24 mouse cellular contexts compared by ENCODE assay signal in the genomic region with DNA sequence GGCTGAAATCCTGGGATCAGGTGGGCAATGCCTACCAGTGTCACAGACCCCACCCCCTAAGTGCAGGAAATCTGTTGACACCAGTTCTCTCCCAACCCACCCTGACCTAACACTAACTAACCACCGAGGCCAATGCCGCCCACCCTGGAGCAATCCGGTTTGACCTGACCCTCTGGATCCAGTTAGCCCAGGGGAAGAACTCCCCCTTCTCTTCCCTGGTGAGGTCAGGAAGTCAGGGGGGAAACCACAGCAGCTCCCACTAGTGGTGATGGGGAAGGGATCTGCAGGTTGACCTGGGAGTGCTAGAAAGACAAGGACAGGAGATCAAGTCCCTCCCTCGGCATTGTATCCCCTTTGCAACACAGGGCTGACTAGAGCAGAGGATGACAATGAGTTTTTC. TPM values are rescaled to one million over a fixed set of nuclear protein-coding genes. Genes with fewer than 3 reads are reported as not detected.
DNase-seq lines count a peak whose midpoint lies in the region; ATAC-seq and TF ChIP-seq lines count a peak whose summit lies in the region.
"Had no signal": no experiment of that assay in that cellular context is flagged by ENCODE, and none has a peak within 500 bp of the region (broad histone marks: within the 10 kb centered on the region; RNA-seq: fewer than 3 reads in every experiment).

No protein-coding gene starts in this region.

- H3K27me3 ChIP-seq in forebrain, embryonic 11.5 days (ENCODE audit: control insufficient read depth, insufficient read depth, low read length) = 0 out of 2 replicates have a peak, but pooled peaks cover 2% of the 10 kb centered on the region
- H3K27me3 ChIP-seq in forebrain, embryonic 12.5 days = peaks cover 49% of the 10 kb centered on the region
- H3K27me3 ChIP-seq in kidney, adult 2 months (replicated peaks; ENCODE audit: control insufficient read depth, insufficient read depth, low read length) = no peaks in the 10 kb centered on the region
- peaks cover 33% of the 10 kb centered on the region for H3K27me3 ChIP-seq in kidney, embryonic 15.5 days
- 0 out of 2 replicates have a peak, but pooled peaks cover 6% of the 10 kb centered on the region for H3K27me3 ChIP-seq in midbrain, postnatal 0 days (ENCODE audit: insufficient read depth, low read length)
- no peaks in the 10 kb centered on the region; the same call in 1 of the 2 replicates for H3K27me3 ChIP-seq in midbrain, embryonic 14.5 days (ENCODE audit: control insufficient read depth, insufficient read depth, low read length)
- H3K27me3 ChIP-seq in stomach, postnatal 0 days (ENCODE audit: control insufficient read depth, insufficient read depth, low read length) = no peaks in the 10 kb centered on the region

- peak; percentile 48 for DNase-seq in forebrain, embryonic 11.5 days (ENCODE audit: low spot score)
- DNase-seq in kidney, adult 2 months = no peak
- DNase-seq in midbrain, postnatal 0 days (ENCODE audit: low spot score) = no peak
- DNase-seq in midbrain, embryonic 14.5 days = no peak
- no peak for DNase-seq in stomach, postnatal 0 days (ENCODE audit: low spot score)
- no peak for DNase-seq in adipocyte (ENCODE audit: low spot score)
- DNase-seq: adrenal gland, postnatal 36 days; cerebellum, adult 11-12 months; gastrocnemius, postnatal 25 days; spleen, adult 18-20 months; thymus, adult 2 months had no signal

- H3K27ac ChIP-seq in forebrain, embryonic 11.5 days (ENCODE audit: low read depth, low read length) = no peak overlapping the region
- H3K27ac ChIP-seq in forebrain, embryonic 12.5 days = no peak overlapping the region
- H3K27ac ChIP-seq in kidney, adult 2 months (ENCODE audit: insufficient read depth, low read depth, low read length) = no peak overlapping the region
- no peak overlapping the region for H3K27ac ChIP-seq in kidney, embryonic 15.5 days
- H3K27ac ChIP-seq in midbrain, postnatal 0 days (ENCODE audit: low read depth, low read length) = no peak overlapping the region
- H3K27ac ChIP-seq in midbrain, embryonic 14.5 days (replicated peaks; ENCODE audit: low read depth, low read length) = no peak overlapping the region
- H3K27ac ChIP-seq in stomach, postnatal 0 days (replicated peaks) = no peak overlapping the region
- H3K27ac ChIP-seq: hindbrain, embryonic 13.5 days; limb, embryonic 13.5 days; liver, embryonic 14.5 days; neural tube, embryonic 13.5 days had no signal

- no peaks in the 10 kb centered on the region for H3K36me3 ChIP-seq in forebrain, embryonic 11.5 days (ENCODE audit: control insufficient read depth, insufficient read depth, low read length)
- no peaks in the 10 kb centered on the region for H3K36me3 ChIP-seq in forebrain, embryonic 12.5 days (replicated peaks)
- no peaks in the 10 kb centered on the region for H3K36me3 ChIP-seq in kidney, adult 2 months (ENCODE audit: control insufficient read depth, insufficient read depth, low read length)
- H3K36me3 ChIP-seq in kidney, embryonic 15.5 days = no peaks in the 10 kb centered on the region
- no peaks in the 10 kb centered on the region for H3K36me3 ChIP-seq in midbrain, postnatal 0 days (ENCODE audit: insufficient read depth, low read length)
- H3K36me3 ChIP-seq in midbrain, embryonic 14.5 days (ENCODE audit: control insufficient read depth, insufficient read depth, low read length) = no peaks in the 10 kb centered on the region
- H3K36me3 ChIP-seq in stomach, postnatal 0 days (ENCODE audit: control insufficient read depth, insufficient read depth, low read length) = no peaks in the 10 kb centered on the region
- H3K36me3 ChIP-seq: hindbrain, embryonic 13.5 days; limb, embryonic 13.5 days; neural tube, embryonic 13.5 days had no signal

- H3K9ac ChIP-seq in forebrain, embryonic 11.5 days (ENCODE audit: low read length) = no peak overlapping the region
- no peak overlapping the region for H3K9ac ChIP-seq in forebrain, embryonic 12.5 days
- no peak overlapping the region for H3K9ac ChIP-seq in kidney, embryonic 15.5 days
- H3K9ac ChIP-seq in midbrain, postnatal 0 days (replicated peaks; ENCODE audit: low read length, poor library complexity, severe bottlenecking) = no peak overlapping the region
- no peak overlapping the region for H3K9ac ChIP-seq in midbrain, embryonic 14.5 days (replicated peaks; ENCODE audit: low read length)
- no peak overlapping the region for H3K9ac ChIP-seq in stomach, postnatal 0 days (ENCODE audit: low read length)
- H3K9ac ChIP-seq: hindbrain, embryonic 13.5 days; limb, embryonic 13.5 days; liver, embryonic 14.5 days; neural tube, embryonic 13.5 days had no signal

- H3K4me2 ChIP-seq in forebrain, embryonic 11.5 days (ENCODE audit: low read depth, low read length, severe bottlenecking) = no peak overlapping the region
- H3K4me2 ChIP-seq in forebrain, embryonic 12.5 days = no peak overlapping the region
- H3K4me2 ChIP-seq in kidney, embryonic 15.5 days = no peak overlapping the region
- H3K4me2 ChIP-seq in midbrain, postnatal 0 days (ENCODE audit: low read depth, low read length, poor library complexity, severe bottlenecking) = no peak overlapping the region
- H3K4me2 ChIP-seq in midbrain, embryonic 14.5 days (ENCODE audit: low read length) = no peak overlapping the region
- H3K4me2 ChIP-seq in stomach, postnatal 0 days (replicated peaks; ENCODE audit: low read depth) = no peak overlapping the region
- H3K4me2 ChIP-seq: heart, embryonic 11.5 days; hindbrain, embryonic 13.5 days; limb, embryonic 13.5 days; neural tube, embryonic 13.5 days had no signal

- no peaks in the 10 kb centered on the region for H3K9me3 ChIP-seq in forebrain, embryonic 11.5 days (ENCODE audit: control insufficient read depth, low read length)
- no peaks in the 10 kb centered on the region for H3K9me3 ChIP-seq in forebrain, embryonic 12.5 days
- no peaks in the 10 kb centered on the region for H3K9me3 ChIP-seq in kidney, embryonic 15.5 days (replicated peaks)
- no peaks in the 10 kb centered on the region for H3K9me3 ChIP-seq in midbrain, postnatal 0 days (ENCODE audit: low read length)
- H3K9me3 ChIP-seq in midbrain, embryonic 14.5 days (ENCODE audit: control insufficient read depth, low read length) = no peaks in the 10 kb centered on the region
- no peaks in the 10 kb centered on the region for H3K9me3 ChIP-seq in stomach, postnatal 0 days (ENCODE audit: control insufficient read depth, low read length)
- H3K9me3 ChIP-seq: hindbrain, embryonic 13.5 days; limb, embryonic 13.5 days; neural tube, embryonic 13.5 days had no signal

- no peak for TF ChIP-seq POLR2A in kidney, adult 2 months (IDR thresholded peaks at IDR 0.05; ENCODE audit: low read depth, low read length)

- no peak overlapping the region for H3K4me3 ChIP-seq in forebrain, embryonic 11.5 days (ENCODE audit: low read depth, low read length)
- no peak overlapping the region for H3K4me3 ChIP-seq in forebrain, embryonic 12.5 days (replicated peaks)
- H3K4me3 ChIP-seq in kidney, adult 2 months (ENCODE audit: insufficient read depth, low read depth, low read length) = no peak overlapping the region
- no peak overlapping the region for H3K4me3 ChIP-seq in kidney, embryonic 15.5 days (replicated peaks)
- no peak overlapping the region for H3K4me3 ChIP-seq in midbrain, postnatal 0 days (ENCODE audit: low read depth, low read length)
- no peak overlapping the region for H3K4me3 ChIP-seq in midbrain, embryonic 14.5 days (replicated peaks; ENCODE audit: low read depth, low read length)
- no peak overlapping the region for H3K4me3 ChIP-seq in stomach, postnatal 0 days (ENCODE audit: low read depth, low read length)
- H3K4me3 ChIP-seq: hindbrain, embryonic 13.5 days; limb, embryonic 13.5 days; neural tube, embryonic 13.5 days had no signal

- no peaks in the 10 kb centered on the region for H3K4me1 ChIP-seq in forebrain, embryonic 11.5 days (replicated peaks; ENCODE audit: control insufficient read depth, insufficient read depth, low read length)
- H3K4me1 ChIP-seq in forebrain, embryonic 12.5 days = 0 out of 2 replicates have a peak, but pooled peaks cover 2% of the 10 kb centered on the region
- H3K4me1 ChIP-seq in kidney, adult 2 months (ENCODE audit: control insufficient read depth, insufficient read depth, low read length) = no peaks in the 10 kb centered on the region
- peaks cover 3% of the 10 kb centered on the region; the same call in 1 of the 2 replicates for H3K4me1 ChIP-seq in kidney, embryonic 15.5 days
- no peaks in the 10 kb centered on the region for H3K4me1 ChIP-seq in midbrain, postnatal 0 days (ENCODE audit: insufficient read depth, low read length)
- H3K4me1 ChIP-seq in midbrain, embryonic 14.5 days (ENCODE audit: control insufficient read depth, insufficient read depth, low read length) = no peaks in the 10 kb centered on the region
- H3K4me1 ChIP-seq in stomach, postnatal 0 days (replicated peaks; ENCODE audit: control insufficient read depth, insufficient read depth) = no peaks in the 10 kb centered on the region
- H3K4me1 ChIP-seq: neural tube, embryonic 13.5 days had no signal

- no peak for ATAC-seq in forebrain, embryonic 11.5 days (replicated peaks; ENCODE audit: low FRiP score)
- no peak for ATAC-seq in forebrain, embryonic 12.5 days (ENCODE audit: low FRiP score)
- no peak for ATAC-seq in kidney, embryonic 15.5 days (replicated peaks; ENCODE audit: low FRiP score)
- no peak for ATAC-seq in midbrain, postnatal 0 days (ENCODE audit: low FRiP score)
- no peak for ATAC-seq in midbrain, embryonic 14.5 days (ENCODE audit: low FRiP score, low TSS enrichment)
- ATAC-seq in stomach, postnatal 0 days (ENCODE audit: low FRiP score, low TSS enrichment) = no peak

- TF ChIP-seq EP300 in stomach, postnatal 0 days (optimal IDR thresholded peaks at IDR 0.05) = no peak

- TF ChIP-seq CTCF in kidney, adult 2 months (conservative IDR thresholded peaks at IDR 0.05; ENCODE audit: insufficient read depth, insufficient read length, low read depth, low read length) = 0 out of 2 replicates have a peak, but pooled peaks have one; percentile 10
- TF ChIP-seq CTCF in midbrain, postnatal 0 days (IDR thresholded peaks at IDR 0.05) = peak; percentile 26
- TF ChIP-seq CTCF in stomach, postnatal 0 days (IDR thresholded peaks at IDR 0.05; ENCODE audit: low read depth) = peak; percentile 40

- WGBS in forebrain, embryonic 11.5 days = 72% methylated on average over 4 of the region's 4 CpGs
- WGBS in forebrain, embryonic 12.5 days = 69% methylated on average over 4 of the region's 4 CpGs
- WGBS in kidney, adult 2 months = 53% methylated on average over 4 of the region's 4 CpGs
- WGBS in kidney, embryonic 15.5 days = 62% methylated on average over 4 of the region's 4 CpGs
- WGBS in midbrain, postnatal 0 days = 54% methylated on average over 4 of the region's 4 CpGs
- 69% methylated on average over 4 of the region's 4 CpGs for WGBS in midbrain, embryonic 14.5 days
- 51% methylated on average over 4 of the region's 4 CpGs for WGBS in stomach, postnatal 0 days

RNA-seq across cellular contexts. Expression of gene Scgb1c1, which starts 0.3 kb away (rescaled TPM):
- polyA plus RNA-seq in forebrain, embryonic 11.5 days (2014; fragmentation: Nextera tagmentation; extraction: Ambion mirVana) = not detected in 2 replicates
- polyA plus RNA-seq in forebrain, embryonic 12.5 days (2016; fragmentation: Nextera tagmentation; extraction: Ambion mirVana) = not detected in 2 replicates
- 20.6 and 20.8 TPM in 2 replicates for polyA plus RNA-seq in kidney, adult 2 months (2012; rRNA removed)
- not detected in 2 replicates for polyA plus RNA-seq in kidney, embryonic 15.5 days (2015; fragmentation: Nextera tagmentation; extraction: Ambion mirVana)
- total RNA-seq in midbrain, postnatal 0 days (2014; rRNA removed) = not detected in 2 replicates
- polyA plus RNA-seq in midbrain, postnatal 0 days (2015; fragmentation: Nextera tagmentation; extraction: Ambion mirVana) = not detected in 2 replicates
- not detected in 2 replicates for polyA plus RNA-seq in midbrain, embryonic 14.5 days (2014; fragmentation: Nextera tagmentation; extraction: Ambion mirVana)
- polyA plus RNA-seq in stomach, postnatal 0 days (2015; fragmentation: Nextera tagmentation; extraction: Ambion mirVana) = not detected in 2 replicates
- total RNA-seq: adrenal gland, postnatal 36 days; gastrocnemius, postnatal 25 days; layer of hippocampus, postnatal 14 days; megakaryocyte-erythroid progenitor cell, adult 5-6 weeks had no signal
- polyA plus RNA-seq: forebrain, embryonic 14.5 days; heart, embryonic 11.5 days; hindbrain, embryonic 13.5 days; intestine, embryonic 14.5 days; kidney, embryonic 16.5 days; limb, embryonic 13.5 days; liver, embryonic 14.5 days; neural tube, embryonic 13.5 days had no signal

RNA-seq across cellular contexts. Expression of gene Odf3, which starts 1.9 kb away (rescaled TPM):
- polyA plus RNA-seq in forebrain, embryonic 11.5 days (2014; fragmentation: Nextera tagmentation; extraction: Ambion mirVana) = not detected in 2 replicates
- 0.13 TPM in 1 of 2 replicates, not detected in the other for polyA plus RNA-seq in forebrain, embryonic 12.5 days (2016; fragmentation: Nextera tagmentation; extraction: Ambion mirVana)
- 0.06 and 0.27 TPM in 2 replicates for polyA plus RNA-seq in kidney, adult 2 months (2012; rRNA removed)
- polyA plus RNA-seq in kidney, embryonic 15.5 days (2015; fragmentation: Nextera tagmentation; extraction: Ambion mirVana) = 0.12 TPM in 1 of 2 replicates, not detected in the other
- total RNA-seq in midbrain, postnatal 0 days (2014; rRNA removed) = not detected in 2 replicates
- polyA plus RNA-seq in midbrain, postnatal 0 days (2015; fragmentation: Nextera tagmentation; extraction: Ambion mirVana) = 0.17 and 0.22 TPM in 2 replicates
- not detected in 2 replicates for polyA plus RNA-seq in midbrain, embryonic 14.5 days (2014; fragmentation: Nextera tagmentation; extraction: Ambion mirVana)
- polyA plus RNA-seq in stomach, postnatal 0 days (2015; fragmentation: Nextera tagmentation; extraction: Ambion mirVana) = not detected in 2 replicates
- total RNA-seq: gastrocnemius, postnatal 25 days; heart, postnatal 10 days; layer of hippocampus, postnatal 14 days; megakaryocyte-erythroid progenitor cell, adult 5-6 weeks had no signal
- polyA plus RNA-seq: forebrain, embryonic 14.5 days; heart, embryonic 11.5 days; hindbrain, embryonic 13.5 days; intestine, embryonic 14.5 days; limb, embryonic 13.5 days; liver, embryonic 14.5 days; neural tube, embryonic 13.5 days; thymus, adult 2 months had no signal

RNA-seq across cellular contexts. Expression of gene Gm45785, which starts 10.4 kb away (rescaled TPM):
- not detected in 2 replicates for polyA plus RNA-seq in forebrain, embryonic 11.5 days (2014; fragmentation: Nextera tagmentation; extraction: Ambion mirVana)
- polyA plus RNA-seq in forebrain, embryonic 12.5 days (2016; fragmentation: Nextera tagmentation; extraction: Ambion mirVana) = not detected in 2 replicates
- polyA plus RNA-seq in kidney, adult 2 months (2012; rRNA removed) = not detected in 2 replicates
- not detected in 2 replicates for polyA plus RNA-seq in kidney, embryonic 15.5 days (2015; fragmentation: Nextera tagmentation; extraction: Ambion mirVana)
- 0.27 and 2.5 TPM in 2 replicates for total RNA-seq in midbrain, postnatal 0 days (2014; rRNA removed)
- polyA plus RNA-seq in midbrain, postnatal 0 days (2015; fragmentation: Nextera tagmentation; extraction: Ambion mirVana) = 0.20 TPM in 1 of 2 replicates, not detected in the other
- not detected in 2 replicates for polyA plus RNA-seq in midbrain, embryonic 14.5 days (2014; fragmentation: Nextera tagmentation; extraction: Ambion mirVana)
- not detected in 2 replicates for polyA plus RNA-seq in stomach, postnatal 0 days (2015; fragmentation: Nextera tagmentation; extraction: Ambion mirVana)
- total RNA-seq: gastrocnemius, postnatal 25 days; heart, postnatal 10 days had no signal
- polyA plus RNA-seq: forebrain, embryonic 14.5 days; heart, embryonic 11.5 days; intestine, embryonic 14.5 days; kidney, embryonic 16.5 days; limb, embryonic 13.5 days; liver, embryonic 14.5 days; neural tube, embryonic 13.5 days; thymus, adult 2 months had no signal

RNA-seq across cellular contexts. Expression of gene Urah, which starts 10.9 kb away (rescaled TPM):
- 0.48 TPM in 1 of 2 replicates, not detected in the other for polyA plus RNA-seq in forebrain, embryonic 11.5 days (2014; fragmentation: Nextera tagmentation; extraction: Ambion mirVana)
- polyA plus RNA-seq in forebrain, embryonic 12.5 days (2016; fragmentation: Nextera tagmentation; extraction: Ambion mirVana) = not detected in 2 replicates
- 7.4 and 9.3 TPM in 2 replicates for polyA plus RNA-seq in kidney, adult 2 months (2012; rRNA removed)
- polyA plus RNA-seq in kidney, embryonic 15.5 days (2015; fragmentation: Nextera tagmentation; extraction: Ambion mirVana) = 0.62 and 0.82 TPM in 2 replicates
- total RNA-seq in midbrain, postnatal 0 days (2014; rRNA removed) = 0.71 TPM in 1 of 2 replicates, not detected in the other
- polyA plus RNA-seq in midbrain, postnatal 0 days (2015; fragmentation: Nextera tagmentation; extraction: Ambion mirVana) = 0.23 and 0.26 TPM in 2 replicates
- polyA plus RNA-seq in midbrain, embryonic 14.5 days (2014; fragmentation: Nextera tagmentation; extraction: Ambion mirVana) = not detected in 2 replicates
- polyA plus RNA-seq in stomach, postnatal 0 days (2015; fragmentation: Nextera tagmentation; extraction: Ambion mirVana) = 21.9 and 22.7 TPM in 2 replicates
- total RNA-seq: gastrocnemius, postnatal 25 days; heart, postnatal 10 days; megakaryocyte-erythroid progenitor cell, adult 5-6 weeks had no signal
- polyA plus RNA-seq: heart, embryonic 11.5 days; hindbrain, embryonic 13.5 days; neural tube, embryonic 13.5 days had no signal

RNA-seq across cellular contexts. Expression of gene Ric8a, which starts 11.1 kb away (rescaled TPM):
- polyA plus RNA-seq in forebrain, embryonic 11.5 days (2014; fragmentation: Nextera tagmentation; extraction: Ambion mirVana) = 57.2 and 63.0 TPM in 2 replicates
- 60.3 and 65.6 TPM in 2 replicates for polyA plus RNA-seq in forebrain, embryonic 12.5 days (2016; fragmentation: Nextera tagmentation; extraction: Ambion mirVana)
- polyA plus RNA-seq in kidney, adult 2 months (2012; rRNA removed) = 53.1 and 63.8 TPM in 2 replicates
- polyA plus RNA-seq in kidney, embryonic 15.5 days (2015; fragmentation: Nextera tagmentation; extraction: Ambion mirVana) = 54.8 and 59.7 TPM in 2 replicates
- 81.2 and 127 TPM in 2 replicates for total RNA-seq in midbrain, postnatal 0 days (2014; rRNA removed)
- polyA plus RNA-seq in midbrain, postnatal 0 days (2015; fragmentation: Nextera tagmentation; extraction: Ambion mirVana) = 91.8 and 98.1 TPM in 2 replicates
- 98.6 and 99.6 TPM in 2 replicates for polyA plus RNA-seq in midbrain, embryonic 14.5 days (2014; fragmentation: Nextera tagmentation; extraction: Ambion mirVana)
- polyA plus RNA-seq in stomach, postnatal 0 days (2015; fragmentation: Nextera tagmentation; extraction: Ambion mirVana) = 49.0 and 49.1 TPM in 2 replicates

Comparison
In these comparisons a context has a peak if more than half of its experiments do, and no peak if none do; other contexts are left out.
1. RNA of gene Scgb1c1, which starts 0.3 kb away (polyA plus RNA-seq): 20.6 to 20.8 TPM in kidney, adult 2 months; not detected in midbrain, postnatal 0 days, not detected in forebrain, embryonic 11.5 days, not detected in forebrain, embryonic 12.5 days, not detected in kidney, embryonic 15.5 days, not detected in midbrain, embryonic 14.5 days and not detected in stomach, postnatal 0 days; every median in the first group is over 10 times any median in the second.
2. Peak in every context shown above with its lines, with median percentiles within 50 percentile points of each other: CTCF ChIP-seq.